Mouse (Mus musculus): ENCODE measurements around the gene Ccdc157.
A peak's percentile ranks its signal among the peaks of the same experiment; 100 is the strongest.

Ccdc157 gene

DNA sequence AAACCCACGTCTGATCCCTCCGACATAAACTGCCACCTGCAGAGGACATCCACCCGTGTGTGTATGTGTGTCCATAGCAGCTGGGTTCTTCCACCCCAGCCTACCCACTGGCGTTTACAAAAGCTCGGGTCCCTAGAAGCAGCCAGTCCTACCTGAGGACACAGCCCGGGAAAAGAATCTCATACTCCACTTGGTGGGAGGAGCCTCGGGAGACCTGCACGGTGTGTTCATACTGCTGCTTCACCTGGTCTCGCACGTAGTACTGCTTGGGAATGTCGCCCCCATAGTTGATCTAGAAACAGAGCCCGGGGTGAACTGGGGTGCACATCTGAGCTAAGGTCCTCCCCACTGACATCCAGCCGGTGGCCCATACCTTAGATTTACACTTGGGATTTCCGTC, 56.6 kb downstream of the Ccdc157 start:
- no peak for DNase-seq (ENCODE audit: low read depth, low spot score)

GRCm38 (mm10) chr11:4101851-4102250, 58.2 kb downstream of the Ccdc157 start:
- DNase-seq (ENCODE audit: low read depth, low spot score), result no peak

DNA sequence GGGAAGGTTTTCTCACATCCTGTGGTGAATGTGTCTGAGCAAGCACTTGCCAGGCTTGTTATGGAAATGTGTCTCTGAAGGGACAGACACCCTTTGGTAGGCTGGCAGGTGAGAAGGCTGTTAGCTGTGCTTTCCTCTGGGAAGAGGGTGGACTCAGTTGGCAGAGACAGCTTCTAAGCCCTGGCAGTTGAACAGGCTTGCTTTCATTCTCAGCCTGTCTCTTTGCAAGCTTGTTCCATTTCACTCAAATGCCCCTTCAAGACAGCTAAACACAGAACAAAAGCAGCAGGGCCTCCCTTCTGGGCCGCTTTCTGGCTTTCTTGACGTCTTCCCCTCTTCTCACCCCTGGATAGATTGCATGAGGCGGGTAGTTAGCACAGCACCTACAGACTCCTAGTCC, 60.6 kb downstream of the Ccdc157 start:
- DNase-seq (ENCODE audit: low read depth, low spot score), result no peak

- DNase-seq (ENCODE audit: low read depth, low spot score), result no peak
These were observed 61.3 kb downstream of the Ccdc157 start for GRCm38 (mm10) chr11:4098816-4099215.

- no peak for DNase-seq (ENCODE audit: low read depth, low spot score)
These were observed 62.0 kb downstream of the Ccdc157 start for GRCm38 (mm10) chr11:4098120-4098519.

- DNase-seq (ENCODE audit: low read depth, low spot score), result no peak
These were observed 62.9 kb downstream of the Ccdc157 start for GRCm38 (mm10) chr11:4097091-4097621.

- DNase-seq (ENCODE audit: low read depth, low spot score), result peak; percentile 99
These were observed 63.8 kb downstream of the Ccdc157 start for GRCm38 (mm10) chr11:4096054-4096984.

- DNase-seq (ENCODE audit: low read depth, low spot score), result peak; percentile 55
These were observed 64.7 kb downstream of the Ccdc157 start, which contains the start of gene Mtfp1 for GRCm38 (mm10) chr11:4095171-4096053. Gene Mtfp1 (minus strand): TSS chr11:4095445.

DNA sequence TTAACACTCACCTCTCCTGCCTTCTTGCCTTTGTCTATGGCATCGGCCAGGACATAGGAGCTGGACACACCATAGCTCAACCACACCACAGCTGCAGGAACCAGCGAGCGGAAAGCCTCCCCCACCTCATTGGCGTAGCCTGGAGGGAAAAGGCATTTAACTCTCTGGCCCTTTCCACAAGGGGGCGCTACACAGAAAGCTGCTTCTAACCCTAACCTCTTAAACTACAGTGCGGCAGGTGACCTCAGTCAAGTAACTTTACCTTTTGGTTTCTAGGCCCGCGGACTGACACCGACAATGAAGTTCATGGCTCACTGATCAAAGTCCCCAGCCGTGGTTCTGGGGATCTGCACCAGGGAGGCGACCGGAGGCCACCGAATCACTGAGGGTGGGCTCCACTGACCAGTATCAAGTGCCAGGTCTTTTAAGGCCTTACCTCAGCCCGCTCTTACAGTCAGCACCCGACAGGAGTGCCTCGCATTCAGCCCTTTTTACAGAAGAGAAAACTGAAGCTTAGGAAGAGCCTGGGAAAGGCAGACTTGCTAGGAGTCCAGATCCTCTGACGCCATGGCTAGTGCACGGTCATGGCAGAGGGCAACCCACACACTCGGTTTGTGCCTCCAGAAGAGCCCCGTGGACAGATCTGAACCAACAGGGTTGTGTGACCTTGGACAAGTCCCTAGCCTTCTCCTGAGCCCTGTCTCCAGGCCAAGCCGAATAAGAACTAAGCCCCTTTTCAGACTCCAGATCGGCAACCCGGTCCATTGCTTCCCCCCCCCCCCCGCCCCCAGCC, 65.5 kb downstream of the Ccdc157 start:
- peak; percentile 93 for DNase-seq (ENCODE audit: low read depth, low spot score)

DNA sequence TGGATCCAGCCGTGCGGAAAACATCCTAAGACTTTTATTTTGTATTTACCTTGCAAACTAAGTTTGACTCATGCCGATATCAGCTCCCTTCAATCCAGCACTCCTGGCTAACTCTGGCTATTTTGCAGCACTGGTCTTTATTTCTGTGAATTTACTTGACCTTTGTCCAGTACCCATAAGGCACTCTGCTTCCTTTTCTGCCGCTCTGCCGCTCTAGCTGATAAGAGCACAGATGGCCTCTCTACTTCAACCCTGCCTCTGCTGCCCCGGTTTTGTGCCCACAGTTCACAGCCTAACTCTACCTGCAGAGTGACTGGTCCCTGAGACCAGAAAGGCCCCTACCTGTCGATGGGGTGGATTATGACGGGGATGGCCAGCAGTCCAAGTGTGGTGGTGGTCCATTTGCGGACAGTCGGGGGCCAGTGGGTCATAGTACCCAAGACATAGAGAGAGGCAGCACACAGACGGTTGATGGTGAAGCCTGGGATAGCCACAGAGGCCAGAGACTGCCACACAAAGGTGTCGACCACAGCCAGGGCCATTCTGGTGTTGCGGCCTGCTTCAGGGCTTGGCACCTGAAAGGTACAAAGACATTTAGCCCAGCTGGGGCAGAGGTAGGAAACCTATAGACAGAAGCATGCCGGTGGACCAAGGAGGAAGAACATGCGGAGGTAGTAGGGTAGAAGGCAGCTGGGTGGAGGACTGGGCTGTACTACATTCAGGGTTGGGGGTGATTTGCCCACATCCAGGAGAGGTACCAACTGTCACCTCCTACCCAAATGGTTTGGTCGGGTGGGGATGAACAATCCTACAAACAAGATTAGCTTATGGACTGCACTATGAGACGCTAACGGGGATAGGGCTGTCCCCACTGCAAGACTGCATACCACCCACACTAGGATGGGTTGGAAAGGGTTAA, 66.4 kb downstream of the Ccdc157 start:
- no peak for DNase-seq (ENCODE audit: low read depth, low spot score)

All from R1 (cell line).